Mouse (Mus musculus) ES-E14 (cell line): ENCODE data around the gene Cct7. TPM values are rescaled to one million over a fixed set of nuclear protein-coding genes. Genes with fewer than 3 reads are reported as not detected.

ENCODE experiments used
- DNase-seq: peaks from one replicate; pipeline ENCODE4 v3.0.0-alpha.2; 2013; ENCODE audit warnings: low read depth, low spot score
- H3K27ac ChIP-seq: 2 replicates; pipeline ENCODE4 v1.5.1; 2012; ENCODE audit warnings: low read depth, mild to moderate bottlenecking, low read length, moderate library complexity, mixed read lengths; ENCODE audit not compliant: poor library complexity, insufficient read depth, severe bottlenecking
- H3K36me3 ChIP-seq: 2 replicates; pipeline ENCODE4 v1.6.1; 2012; ENCODE audit warnings: mild to moderate bottlenecking, low read length, moderate library complexity, mixed read lengths; ENCODE audit not compliant: control insufficient read depth, poor library complexity, insufficient read depth, severe bottlenecking
- H3K4me1 ChIP-seq, 2 experiments: fragments of 150-350 bp in 1 of 2; sonication (generic) in 1 of 2; 2 replicates each; pipeline ENCODE4 v1.6.1; 2012; ENCODE audit warnings: low read length in 2 of 2, mild to moderate bottlenecking in 1 of 2, mixed read lengths in 1 of 2; ENCODE audit not compliant: control insufficient read depth in 2 of 2, insufficient read depth in 2 of 2, poor library complexity in 1 of 2
- H3K4me3 ChIP-seq, 2 experiments: fragments of 150-350 bp in 1 of 2; sonication (generic) in 1 of 2; 2 replicates each; pipeline ENCODE4 v1.5.1; 2012; ENCODE audit warnings: low read length in 2 of 2, low read depth in 1 of 2, mild to moderate bottlenecking in 1 of 2, mixed read lengths in 1 of 2; ENCODE audit not compliant: insufficient read depth in 1 of 2, poor library complexity in 1 of 2, severe bottlenecking in 1 of 2
- H3K9ac ChIP-seq: 2 replicates; pipeline ENCODE4 v1.6.1; 2012; ENCODE audit warnings: low read depth, mild to moderate bottlenecking, low read length, mixed read lengths; ENCODE audit not compliant: poor library complexity, insufficient read depth, severe bottlenecking
- H3K9me3 ChIP-seq: fragments of 150-350 bp; sonication (generic); 2 replicates; pipeline ENCODE4 v1.6.1; 2012; ENCODE audit warnings: low read depth, mild to moderate bottlenecking, low read length; ENCODE audit not compliant: control insufficient read depth, insufficient read depth
- CHD2 ChIP-seq: IDR thresholded peaks from 2 replicates; pipeline ENCODE4 v1.6.1; 2014; ENCODE audit warnings: mild to moderate bottlenecking, low read depth, low read length, inconsistent platforms
- HCFC1 ChIP-seq: IDR thresholded peaks from 2 replicates; pipeline ENCODE4 v1.6.1; 2012; ENCODE audit warnings: low read length, inconsistent platforms, borderline replicate concordance; ENCODE audit not compliant: insufficient read depth
- MAFK ChIP-seq: IDR thresholded peaks from 2 replicates; pipeline ENCODE4 v1.6.1; 2014; ENCODE audit warnings: mild to moderate bottlenecking, low read depth, low read length, inconsistent platforms; ENCODE audit not compliant: insufficient read depth
- ZC3H11A ChIP-seq: IDR thresholded peaks from 2 replicates; pipeline ENCODE4 v1.6.1; 2012; ENCODE audit warnings: low read depth, mild to moderate bottlenecking, inconsistent platforms, low read length, borderline replicate concordance
- ZNF384 ChIP-seq: IDR thresholded peaks from 2 replicates; pipeline ENCODE4 v1.6.1; 2012; ENCODE audit warnings: low read depth, low read length, inconsistent platforms
- in situ Hi-C, 2 experiments: fragments of 600-800 bp; cut with MboI; formaldehyde crosslinking; loops; one replicate each; pipeline ENCODE4 v1.15.1; 2025; ENCODE audit warnings: low sequenced_read_pairs in 2 of 2, inconsistent platforms in 1 of 2; ENCODE audit not compliant: unreplicated experiment in 2 of 2
- total RNA-seq: library from RNA; depleted of rRNA; stranded (reverse); fragments of 300-350 nt; gene quantifications from 2 replicates; pipeline ENCODE4 v1.2.3, GENCODE M21; 2012

Cct7 gene
- total RNA-seq, 1 experiment = 584 TPM

DNA sequence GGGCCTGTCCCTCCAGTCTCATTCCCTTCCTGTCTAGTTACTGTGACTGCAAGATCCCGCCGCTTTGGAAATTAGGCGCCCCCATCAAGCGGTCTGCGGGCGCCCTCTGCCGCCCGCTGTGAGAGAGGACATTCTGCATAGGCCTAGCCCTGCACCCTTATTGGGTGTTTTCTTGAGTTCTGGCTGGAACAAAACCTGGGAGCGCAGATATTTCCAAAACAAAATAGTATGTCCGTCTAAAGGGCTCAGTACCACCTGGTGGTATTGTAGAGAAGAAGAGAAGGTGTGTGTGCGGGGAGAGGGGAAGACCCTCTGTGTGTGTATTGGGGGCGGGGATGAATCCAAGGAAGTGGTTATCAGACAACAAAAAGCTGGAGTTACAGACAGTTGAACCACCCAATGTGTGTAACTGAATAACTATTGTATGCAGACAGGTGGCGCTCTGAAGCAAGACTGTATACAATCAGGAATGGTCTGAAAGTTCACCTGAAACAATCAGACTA lies 40.5 kb upstream of the Cct7 start:
- in situ Hi-C loops = loop anchor here (5.0 to 25.0 kb wide), 3 partner anchors 66 to 249 kb away; no protein-coding TSS in a partner anchor

DNA sequence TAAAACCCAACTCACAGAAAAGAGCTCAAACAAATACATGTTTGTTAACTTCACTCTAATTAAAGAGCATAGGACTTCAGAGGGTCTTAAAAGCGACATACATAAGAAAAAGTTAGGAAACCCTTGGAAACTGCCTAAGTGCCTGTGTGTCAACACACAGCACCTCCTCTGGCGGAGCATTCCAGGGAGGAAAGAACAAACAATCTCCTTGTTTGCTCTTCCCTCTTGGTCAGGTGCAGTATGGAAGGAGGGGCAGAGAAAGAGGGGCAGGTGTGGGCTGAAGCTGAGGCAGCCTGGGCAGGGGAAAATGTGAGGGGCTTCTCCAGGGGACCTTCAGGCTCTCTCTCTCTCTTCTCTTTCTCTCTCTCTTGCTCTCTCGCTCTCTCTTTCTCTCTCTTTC lies 35.5 kb upstream of the Cct7 start:
- no peak for TF ChIP-seq HCFC1
- no peak for TF ChIP-seq MAFK
- no peak for TF ChIP-seq ZNF384
- no peak for TF ChIP-seq ZC3H11A
- no peak for TF ChIP-seq CHD2
- Histone ChIP-seq H3K4me1 (no peaks in the 10 kb centered on the region), H3K36me3 (no peaks in the 10 kb centered on the region), H3K27ac (no peak overlapping the region), H3K9ac (no peak overlapping the region), H3K4me3 (no peak overlapping the region), H3K9me3 (no peaks in the 10 kb centered on the region)
- in situ Hi-C loops = loop anchor here (10.0 to 25.0 kb wide), 2 partner anchors 71 to 254 kb away; no protein-coding TSS in a partner anchor
- DNase-seq = no peak

More for the DNA sequence above, 40.5 kb upstream of the Cct7 start:
- TF ChIP-seq CHD2 = peak; percentile 61
- TF ChIP-seq ZNF384 = peak; percentile 45; the same call in 1 of the 2 replicates
- no peak for TF ChIP-seq HCFC1
- peak; percentile 73; the same call in 1 of the 2 replicates for TF ChIP-seq ZC3H11A
- Histone ChIP-seq H3K36me3 (no peaks in the 10 kb centered on the region), H3K9me3 (no peaks in the 10 kb centered on the region), H3K9ac (peak overlapping the region; percentile 31; the same call in 1 of the 2 replicates), H3K27ac (no peak overlapping the region), H3K4me3 (0 out of 4 replicates have a peak overlapping the region, but pooled peaks of 1 of the 2 experiments have one; percentile 11), H3K4me1 (peaks cover 0 to 3% of the 10 kb centered on the region in 2 experiments; a peak in 1 of 4 replicates)
- DNase-seq = peak; percentile 76

DNA sequence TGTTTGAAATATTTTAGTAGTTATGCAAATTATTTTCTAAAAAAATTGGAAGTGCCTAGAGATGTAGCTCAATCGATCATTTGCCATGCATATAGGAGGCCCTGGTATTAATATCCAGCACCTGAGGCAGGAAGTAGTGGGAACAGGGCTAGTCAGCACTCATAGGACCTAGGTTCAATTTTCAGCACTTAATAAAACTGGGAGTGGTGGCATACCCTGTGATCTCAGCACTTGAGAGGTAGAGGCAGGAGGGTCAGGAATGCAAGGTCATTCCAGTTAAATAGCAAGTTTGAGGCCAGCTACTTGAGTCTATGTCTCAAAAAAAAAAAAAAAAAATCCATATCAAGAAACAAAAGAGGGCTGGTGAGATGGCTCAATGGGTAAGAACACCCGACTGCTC lies 32.2 kb upstream of the Cct7 start:
- Histone ChIP-seq H3K9me3 (no peaks in the 10 kb centered on the region), H3K36me3 (no peaks in the 10 kb centered on the region), H3K9ac (no peak overlapping the region), H3K4me3 (no peak overlapping the region), H3K27ac (no peak overlapping the region), H3K4me1 (peaks cover 0 to 2% of the 10 kb centered on the region in 2 experiments; a peak in 1 of 4 replicates)
- TF ChIP-seq CHD2 = no peak
- TF ChIP-seq ZNF384 = no peak
- no peak for TF ChIP-seq HCFC1
- no peak for TF ChIP-seq ZC3H11A
- no peak for TF ChIP-seq MAFK
- in situ Hi-C loops = loop anchor here (10.0 to 25.0 kb wide), 2 partner anchors 74 to 257 kb away; no protein-coding TSS in a partner anchor
- no peak for DNase-seq

DNA sequence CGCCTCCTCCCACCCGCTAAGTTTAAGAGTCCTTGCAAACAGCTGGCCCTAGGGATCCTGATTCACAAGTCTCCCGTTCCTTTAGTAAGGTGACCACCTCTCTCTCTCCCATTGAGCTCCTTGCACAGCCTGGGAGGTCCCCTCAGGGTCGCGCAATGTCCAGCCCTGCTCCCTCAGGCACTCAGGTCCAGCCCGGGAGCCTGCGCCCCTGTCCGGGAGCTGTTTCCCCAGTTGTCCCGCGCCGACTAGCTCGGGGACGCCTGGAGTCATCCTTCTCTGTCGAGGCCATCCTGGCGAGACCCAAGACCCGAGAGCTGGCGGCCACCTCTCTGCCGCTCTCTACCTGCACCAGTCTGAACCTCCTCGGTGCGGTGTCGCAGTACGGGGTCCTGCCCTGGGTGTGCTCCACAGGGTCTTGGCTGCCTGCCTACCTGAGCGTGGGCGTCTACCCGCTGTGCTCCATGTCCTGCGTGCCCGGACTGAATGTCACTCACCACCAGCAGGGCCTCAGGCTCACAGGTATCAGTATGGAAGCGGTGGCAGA lies 27.4 kb upstream of the Cct7 start, which contains the start of gene Noto:
Noto (plus strand) TSS at position 51 of the 544 bp plus-strand sequence.
- no peak for DNase-seq
- TF ChIP-seq CHD2 (no peak), HCFC1 (no peak), ZC3H11A (no peak), MAFK (no peak), ZNF384 (no peak)
- no peaks in the 10 kb centered on the region for H3K36me3 ChIP-seq

More for the DNA sequence above, 27.4 kb upstream of the Cct7 start, which contains the start of gene Noto:
- in situ Hi-C loops = loop anchor here in 1 of 2 experiments (25.0 kb wide), 1 partner anchor 262 kb away; no protein-coding TSS in a partner anchor
- peak within 1 kb of the TSS; percentile 24 for H3K9ac ChIP-seq
- H3K27ac ChIP-seq = no peak within 1 kb of the TSS
- peaks cover 0 to 2% of the 10 kb centered on the region in 2 experiments; a peak in 1 of 4 replicates for H3K4me1 ChIP-seq
- H3K9me3 ChIP-seq = no peaks in the 10 kb centered on the region
- peak within 1 kb of the TSS; percentile 27 to 59; a peak in 3 of 4 replicates for H3K4me3 ChIP-seq
